Mouse (Mus musculus) effector memory CD4-positive, alpha-beta T cell, adult 5 months (primary cell): ENCODE data around the gene Iltifb. TPM values are rescaled to one million over a fixed set of nuclear protein-coding genes. Genes with fewer than 3 reads are reported as not detected.

Experiments
- polyA plus RNA-seq: library from polyadenylated mRNA; unstranded; fragments of 100-300 nt; shearing (Covaris generic); gene quantifications from one replicate; pipeline ENCODE4 v1.2.1, GENCODE M21; 2017

The Iltifb gene
- not detected for polyA plus RNA-seq

GRCm38 (mm10) chr10:118294938-118295337 lies at the start of gene Iltifb:
TSS of gene Iltifb (minus strand) at chr10:118295038.

GRCm38 (mm10) chr10:118343155-118343554 lies 48.3 kb upstream of the Iltifb start, which contains the start of gene Gm9046:
TSS of gene Gm9046 (minus strand) at chr10:118343255.

GRCm38 (mm10) chr10:118337731-118338130 lies 42.9 kb upstream of the Iltifb start, which contains the start of gene Gm9045:
TSS of gene Gm9045 (minus strand) at chr10:118337831.

GRCm38 (mm10) chr10:118332308-118332707 lies 37.5 kb upstream of the Iltifb start, which contains the start of gene Gm9044:
TSS of gene Gm9044 (minus strand) at chr10:118332408.

GRCm38 (mm10) chr10:118326869-118327268 lies 32.0 kb upstream of the Iltifb start, which contains the start of gene Gm9040:
TSS of gene Gm9040 (minus strand) at chr10:118326969.

GRCm38 (mm10) chr10:118258388-118258787 lies 36.5 kb downstream of the Iltifb start, which contains the start of gene Gm32802:
TSS of gene Gm32802 (plus strand) at chr10:118258688.

GRCm38 (mm10) chr10:118240680-118241079 lies 54.2 kb downstream of the Iltifb start, which contains the start of gene Gm32717:
TSS of gene Gm32717 (minus strand) at chr10:118240780.

Other genes with a start within 250 kb of the Iltifb start
- gene Mdm1, start 153.2 kb downstream of the Iltifb start, polyA plus RNA-seq = 8.9 TPM
- gene Il22, start 90.1 kb downstream of the Iltifb start, polyA plus RNA-seq = 0.52 TPM
- not detected for gene Gm32717, start 54.3 kb downstream of the Iltifb start, polyA plus RNA-seq
- gene Gm32802, start 36.4 kb downstream of the Iltifb start, polyA plus RNA-seq = not detected
- not detected for gene Gm9040, start 31.9 kb upstream of the Iltifb start, polyA plus RNA-seq
- not detected for gene Gm9044, start 37.4 kb upstream of the Iltifb start, polyA plus RNA-seq
- gene Gm9045, start 42.8 kb upstream of the Iltifb start, polyA plus RNA-seq = not detected
- gene Gm9046, start 48.2 kb upstream of the Iltifb start, polyA plus RNA-seq = not detected
- not detected for gene Gm9048, start 53.6 kb upstream of the Iltifb start, polyA plus RNA-seq
- gene Gm9049, start 59.1 kb upstream of the Iltifb start, polyA plus RNA-seq = not detected
- gene Ifng, start 146.0 kb upstream of the Iltifb start, polyA plus RNA-seq = 557 TPM